Mouse (Mus musculus) liver, embryonic 11.5 days (tissue): ENCODE data around the gene Tmc3. TPM values are rescaled to one million over a fixed set of nuclear protein-coding genes. Genes with fewer than 3 reads are reported as not detected.

Experiments
- ATAC-seq: fragments of 200-750 bp; cut with Nextera tagmentation; replicated peaks from 2 replicates; pipeline ENCODE4 v1.8.0; 2017; ENCODE audit warnings: moderate number of reproducible peaks, mild to moderate bottlenecking, moderate TSS enrichment, moderate library complexity; ENCODE audit not compliant: low FRiP score
- DNase-seq: peaks from one replicate; pipeline ENCODE4 v3.0.0-alpha.2; 2017; ENCODE audit warnings: low spot score
- H3K27ac ChIP-seq: fragments of 300-500 bp; sonication (generic); 2 replicates; pipeline ENCODE4 v1.5.1; 2014; ENCODE audit warnings: mild to moderate bottlenecking, low read depth, low read length, control low read depth
- H3K27me3 ChIP-seq: fragments of 300-500 bp; sonication (generic); replicated peaks from 2 replicates; pipeline ENCODE4 v1.6.1; 2014; ENCODE audit warnings: low read length, mixed read lengths; ENCODE audit not compliant: control insufficient read depth, insufficient read depth
- H3K36me3 ChIP-seq: fragments of 300-500 bp; sonication (generic); 2 replicates; pipeline ENCODE4 v1.6.1; 2014; ENCODE audit warnings: mild to moderate bottlenecking, low read length, moderate library complexity, mixed read lengths; ENCODE audit not compliant: control insufficient read depth, insufficient read depth
- H3K4me1 ChIP-seq: fragments of 300-500 bp; sonication (generic); replicated peaks from 2 replicates; pipeline ENCODE4 v1.6.1; 2014; ENCODE audit warnings: low read length, mixed read lengths; ENCODE audit not compliant: control insufficient read depth, insufficient read depth
- H3K4me2 ChIP-seq: fragments of 300-500 bp; sonication (generic); 2 replicates; pipeline ENCODE4 v1.6.1; 2014; ENCODE audit warnings: mild to moderate bottlenecking, control low read depth, moderate library complexity
- H3K4me3 ChIP-seq: fragments of 300-500 bp; sonication (generic); 2 replicates; pipeline ENCODE4 v1.5.1; 2014; ENCODE audit warnings: low read depth, low read length, control low read depth
- H3K9ac ChIP-seq: fragments of 300-500 bp; sonication (generic); 2 replicates; pipeline ENCODE4 v1.6.1; 2014; ENCODE audit warnings: low read depth, low read length, control low read depth
- H3K9me3 ChIP-seq: fragments of 300-500 bp; sonication (generic); 2 replicates; pipeline ENCODE4 v1.6.1; 2016; ENCODE audit warnings: low read length, inconsistent platforms, mixed read lengths; ENCODE audit not compliant: control insufficient read depth
- WGBS: fragments of 180-500 bp; shearing (Covaris S2); extraction: QIAGEN DNeasy Blood & Tissue Kit; methylation state at CpG from one replicate; pipeline ENCODE4 v1.1.7; 2014; 5-methylcytosine and 5-hydroxymethylcytosine counted together
- polyA plus RNA-seq: library from polyadenylated mRNA; unstranded; fragments of >200 nt; fragmentation: Nextera tagmentation; extraction: Ambion mirVana; gene quantifications from 2 replicates; pipeline ENCODE4 v1.2.1, GENCODE M21; 2014

Tmc3 gene
- polyA plus RNA-seq, 1 experiment from 2014 or later = 0.47 TPM

GRCm38 (mm10) chr7:83639084-83639483 is 54.4 kb downstream of the Tmc3 start:
- peaks cover 3% of the 10 kb centered on the region; the same call in 1 of the 2 replicates for H3K36me3 ChIP-seq
- H3K4me2 ChIP-seq = no peak overlapping the region
- no peak overlapping the region for H3K9ac ChIP-seq
- DNase-seq (no peak), ATAC-seq (no peak)
- 89% methylated on average over 3 of the region's 3 CpGs for WGBS
- H3K4me3 ChIP-seq = no peak overlapping the region
- no peaks in the 10 kb centered on the region for H3K4me1 ChIP-seq
- no peaks in the 10 kb centered on the region for H3K27me3 ChIP-seq
- H3K9me3 ChIP-seq = no peaks in the 10 kb centered on the region
- H3K27ac ChIP-seq = no peak overlapping the region

- Histone ChIP-seq H3K9me3 (no peaks in the 10 kb centered on the region), H3K27ac (no peak overlapping the region), H3K36me3 (peaks cover 3% of the 10 kb centered on the region; the same call in 1 of the 2 replicates), H3K4me2 (no peak overlapping the region), H3K27me3 (no peaks in the 10 kb centered on the region), H3K9ac (no peak overlapping the region), H3K4me1 (no peaks in the 10 kb centered on the region), H3K4me3 (no peak overlapping the region)
- DNase-seq (peak; percentile 22), ATAC-seq (no peak)
- 88% methylated on average over 5 of the region's 5 CpGs for WGBS
These were observed 55.9 kb downstream of the Tmc3 start for GRCm38 (mm10) chr7:83640581-83640980.

GRCm38 (mm10) chr7:83641163-83641562 is 56.4 kb downstream of the Tmc3 start:
- Histone ChIP-seq H3K4me1 (no peaks in the 10 kb centered on the region), H3K4me3 (no peak overlapping the region), H3K27ac (no peak overlapping the region), H3K4me2 (no peak overlapping the region), H3K27me3 (no peaks in the 10 kb centered on the region), H3K9me3 (no peaks in the 10 kb centered on the region), H3K9ac (no peak overlapping the region), H3K36me3 (peaks cover 3% of the 10 kb centered on the region; the same call in 1 of the 2 replicates)
- DNase-seq (peak; percentile 24), ATAC-seq (no peak)
- 65% methylated on average over 2 of the region's 2 CpGs for WGBS

- no peak for DNase-seq
- H3K4me3 ChIP-seq = no peak overlapping the region
- peaks cover 3% of the 10 kb centered on the region; the same call in 1 of the 2 replicates for H3K36me3 ChIP-seq
- WGBS = 88% methylated on average over 6 of the region's 6 CpGs
- no peak overlapping the region for H3K4me2 ChIP-seq
- no peaks in the 10 kb centered on the region for H3K9me3 ChIP-seq
- ATAC-seq = no peak
- H3K4me1 ChIP-seq = no peaks in the 10 kb centered on the region
- H3K9ac ChIP-seq = no peak overlapping the region
- H3K27me3 ChIP-seq = no peaks in the 10 kb centered on the region
- H3K27ac ChIP-seq = no peak overlapping the region
These were observed 58.9 kb downstream of the Tmc3 start for GRCm38 (mm10) chr7:83643581-83643980.

GRCm38 (mm10) chr7:83644761-83645160 is 60.0 kb downstream of the Tmc3 start:
- WGBS = 71% methylated on average over 2 of the region's 2 CpGs
- H3K9me3 ChIP-seq = no peaks in the 10 kb centered on the region
- H3K4me2 ChIP-seq = no peak overlapping the region
- no peak overlapping the region for H3K9ac ChIP-seq
- H3K36me3 ChIP-seq = peaks cover 3% of the 10 kb centered on the region; the same call in 1 of the 2 replicates
- ATAC-seq (no peak), DNase-seq (no peak)
- H3K27ac ChIP-seq = no peak overlapping the region
- no peaks in the 10 kb centered on the region for H3K4me1 ChIP-seq
- no peak overlapping the region for H3K4me3 ChIP-seq
- H3K27me3 ChIP-seq = no peaks in the 10 kb centered on the region

- DNase-seq = peak; percentile 28
- Histone ChIP-seq H3K27ac (no peak overlapping the region), H3K4me1 (no peaks in the 10 kb centered on the region), H3K9me3 (no peaks in the 10 kb centered on the region), H3K36me3 (peaks cover 3% of the 10 kb centered on the region; the same call in 1 of the 2 replicates), H3K4me3 (no peak overlapping the region), H3K4me2 (no peak overlapping the region), H3K27me3 (no peaks in the 10 kb centered on the region), H3K9ac (no peak overlapping the region)
- ATAC-seq = no peak
- WGBS = 60% methylated on average over 5 of the region's 5 CpGs
These were observed 60.7 kb downstream of the Tmc3 start for GRCm38 (mm10) chr7:83645476-83645875.

- 83% methylated on average over 7 of the region's 7 CpGs for WGBS
- no peak overlapping the region for H3K4me2 ChIP-seq
- H3K4me1 ChIP-seq = no peaks in the 10 kb centered on the region
- H3K36me3 ChIP-seq = no peaks in the 10 kb centered on the region
- no peak for ATAC-seq
- peak; percentile 20 for DNase-seq
- H3K27ac ChIP-seq = no peak overlapping the region
- H3K9ac ChIP-seq = no peak overlapping the region
- H3K27me3 ChIP-seq = no peaks in the 10 kb centered on the region
- no peaks in the 10 kb centered on the region for H3K9me3 ChIP-seq
- H3K4me3 ChIP-seq = no peak overlapping the region
These were observed 64.1 kb downstream of the Tmc3 start for GRCm38 (mm10) chr7:83648807-83649206.

GRCm38 (mm10) chr7:83650638-83651037 is 65.9 kb downstream of the Tmc3 start:
- Histone ChIP-seq H3K27me3 (no peaks in the 10 kb centered on the region), H3K27ac (no peak overlapping the region), H3K9ac (no peak overlapping the region), H3K4me1 (no peaks in the 10 kb centered on the region), H3K4me3 (no peak overlapping the region), H3K9me3 (no peaks in the 10 kb centered on the region), H3K4me2 (no peak overlapping the region), H3K36me3 (no peaks in the 10 kb centered on the region)
- DNase-seq (no peak), ATAC-seq (no peak)
- WGBS = 53% methylated on average over 5 of the region's 5 CpGs

GRCm38 (mm10) chr7:83652498-83652897 is 67.8 kb downstream of the Tmc3 start:
- ATAC-seq = no peak
- H3K36me3 ChIP-seq = no peaks in the 10 kb centered on the region
- no peaks in the 10 kb centered on the region for H3K4me1 ChIP-seq
- H3K27ac ChIP-seq = no peak overlapping the region
- WGBS = 76% methylated on average over 5 of the region's 5 CpGs
- H3K9ac ChIP-seq = no peak overlapping the region
- H3K4me3 ChIP-seq = no peak overlapping the region
- no peak overlapping the region for H3K4me2 ChIP-seq
- no peaks in the 10 kb centered on the region for H3K9me3 ChIP-seq
- H3K27me3 ChIP-seq = no peaks in the 10 kb centered on the region
- peak; percentile 16 for DNase-seq
